Mouse (Mus musculus): ENCODE measurements at regions not wholly inside any gene's neighbourhood (a gene's known extent, or its start where the extent isn't known, plus 50 kb on each side); places are given as distances from the start of the nearest gene placed in this dataset.

- no peak for DNase-seq (ENCODE audit: low spot score in 2 of 2)
These were observed 1202.3 kb downstream of the Otol1 start for GRCm38 (mm10) chr3:71209701-71210100.

- DNase-seq (ENCODE audit: low spot score in 2 of 2): peak in 1 of 2 experiments; percentile 13
These were observed 1213.0 kb downstream of the Otol1 start for GRCm38 (mm10) chr3:71220379-71220778.

GRCm38 (mm10) chr3:71220818-71221217, 1213.4 kb downstream of the Otol1 start:
- DNase-seq (ENCODE audit: low spot score in 2 of 2): peak in 1 of 2 experiments; percentile 22
